Mouse (Mus musculus): ENCODE measurements around the gene Brf1.

DNA sequence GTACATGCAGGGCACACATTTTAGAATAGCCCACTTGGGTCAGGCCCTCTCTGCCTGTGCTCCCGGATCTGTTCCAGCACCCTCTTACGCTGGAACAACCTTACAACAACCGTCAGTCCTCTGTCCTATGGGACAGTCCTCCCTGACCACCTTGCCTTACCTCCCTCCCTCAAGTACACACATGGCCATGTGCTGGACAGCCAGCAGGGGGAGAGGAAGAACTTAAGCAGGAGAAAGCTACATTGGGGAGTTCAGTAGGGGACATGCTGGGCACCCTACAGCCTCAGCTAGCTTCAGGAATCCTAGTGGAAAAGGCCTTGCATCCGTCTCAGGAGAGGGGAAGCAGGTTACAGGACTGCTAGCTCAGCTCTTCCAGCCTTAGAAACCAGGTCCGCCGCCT lies 74.6 kb downstream of the Brf1 start:
- TF ChIP-seq CTCF (IDR thresholded peaks at IDR 0.05; ENCODE audit: control insufficient read depth, insufficient read depth, insufficient read length) (peak; percentile 4), USF1 (IDR thresholded peaks at IDR 0.05; ENCODE audit: low read depth) (no peak), MAX (IDR thresholded peaks at IDR 0.05) (peak; percentile 39), MYOD1 (IDR thresholded peaks at IDR 0.05; ENCODE audit: control insufficient read depth, insufficient read length, low read depth) (no peak), MYOG (IDR thresholded peaks at IDR 0.05; ENCODE audit: control insufficient read depth, extremely low read depth, insufficient read length) (no peak), FOSL1 (IDR thresholded peaks at IDR 0.05; ENCODE audit: insufficient read depth, low read length, poor library complexity, severe bottlenecking) (no peak)

Data from C2C12 (cell line).